Mouse (Mus musculus) liver, embryonic 14.5 days (tissue): ENCODE measurements around the gene Acss2. TPM values are rescaled to one million over a fixed set of nuclear protein-coding genes. Genes with fewer than 3 reads are reported as not detected.

ENCODE experiments used
- ATAC-seq: fragments of 200-750 bp; cut with Nextera tagmentation; 2 replicates; pipeline ENCODE4 v1.8.0; 2017; ENCODE audit warnings: moderate number of reproducible peaks, mild to moderate bottlenecking, moderate library complexity; ENCODE audit not compliant: insufficient read depth
- DNase-seq, 3 experiments: peaks; one replicate each; pipeline ENCODE4 v3.0.0-alpha.2; 2012 to 2013; ENCODE audit warnings: low read depth in 3 of 3, low spot score in 3 of 3
- H3K27ac ChIP-seq: fragments of 300-500 bp; sonication (generic); 2 replicates; pipeline ENCODE4 v1.5.1; 2014; ENCODE audit warnings: moderate library complexity, mild to moderate bottlenecking, control low read depth, inconsistent platforms
- H3K27me3 ChIP-seq: fragments of 300-500 bp; sonication (generic); 2 replicates; pipeline ENCODE4 v1.6.1; 2014; ENCODE audit warnings: mild to moderate bottlenecking, low read length, moderate library complexity; ENCODE audit not compliant: control insufficient read depth, insufficient read depth
- H3K36me3 ChIP-seq: fragments of 300-500 bp; sonication (generic); replicated peaks from 2 replicates; pipeline ENCODE4 v1.6.1; 2014; ENCODE audit warnings: low read depth; ENCODE audit not compliant: control insufficient read depth, insufficient read depth
- H3K4me1 ChIP-seq, 2 experiments: fragments of 200-500 bp in 1 of 2; fragments of 300-500 bp in 1 of 2; sonication (generic) in 1 of 2; replicated peaks; 2 replicates each; pipeline ENCODE4 v1.6.1; 2012 to 2014; ENCODE audit warnings: antibody characterized with exemption in 1 of 2, inconsistent platforms in 1 of 2, low read length in 1 of 2; ENCODE audit not compliant: control insufficient read depth in 2 of 2, insufficient read depth in 2 of 2
- H3K4me2 ChIP-seq: fragments of 300-500 bp; sonication (generic); 2 replicates; pipeline ENCODE4 v1.6.1; 2014; ENCODE audit warnings: low read depth, mild to moderate bottlenecking, control low read depth, moderate library complexity
- H3K4me3 ChIP-seq, 2 experiments: fragments of 200-500 bp in 1 of 2; fragments of 300-500 bp in 1 of 2; sonication (generic) in 1 of 2; 2 replicates each; pipeline ENCODE4 v1.5.1; 2012 to 2014; ENCODE audit warnings: low read depth in 2 of 2, low read length in 2 of 2, mild to moderate bottlenecking in 2 of 2, control low read depth in 1 of 2, inconsistent platforms in 1 of 2, moderate library complexity in 1 of 2; ENCODE audit not compliant: insufficient read depth in 1 of 2
- H3K9ac ChIP-seq: fragments of 300-500 bp; sonication (generic); replicated peaks from 2 replicates; pipeline ENCODE4 v1.6.1; 2014; ENCODE audit warnings: mild to moderate bottlenecking, control low read depth, moderate library complexity
- H3K9me3 ChIP-seq: fragments of 300-500 bp; sonication (generic); 2 replicates; pipeline ENCODE4 v1.6.1; 2016; ENCODE audit warnings: low read length, mixed read lengths; ENCODE audit not compliant: control insufficient read depth
- CTCF ChIP-seq: IDR thresholded peaks from 2 replicates; pipeline ENCODE4 v1.5.1; 2016; ENCODE audit warnings: antibody characterized with exemption, low read depth, control low read depth
- EP300 ChIP-seq: IDR thresholded peaks from 2 replicates; pipeline ENCODE4 v1.6.1; 2016; ENCODE audit warnings: antibody characterized with exemption, low read depth
- WGBS: fragments of 180-500 bp; shearing (Covaris S2); extraction: QIAGEN DNeasy Blood & Tissue Kit; methylation state at CpG from one replicate; pipeline ENCODE4 v1.1.7; 2014; ENCODE audit not compliant: insufficient replicate concordance; 5-methylcytosine and 5-hydroxymethylcytosine counted together
- polyA plus RNA-seq, 2 experiments: library from polyadenylated mRNA; depleted of rRNA in 1 of 2; stranded (reverse) in 1 of 2; unstranded in 1 of 2; fragments of >200 nt; fragmentation: Nextera tagmentation in 1 of 2; extraction: Ambion mirVana in 1 of 2; gene quantifications; 2 replicates each; pipeline versions ENCODE4 v1.2.1 to v1.2.3; 2012 to 2014

Acss2 gene
- polyA plus RNA-seq, 2 experiments, result 13.8 to 18.3 TPM

- H3K9me3 ChIP-seq, result no peaks in the 10 kb centered on the region
- WGBS, result 52% methylated on average over 6 of the region's 6 CpGs
- ATAC-seq, result no peak
- DNase-seq, result no peak
- H3K4me2 ChIP-seq, result no peak overlapping the region
- H3K27me3 ChIP-seq, result no peaks in the 10 kb centered on the region; the same call in 1 of the 2 replicates
- no peak overlapping the region for H3K27ac ChIP-seq
- no peaks in the 10 kb centered on the region for H3K4me1 ChIP-seq
- no peaks in the 10 kb centered on the region for H3K36me3 ChIP-seq
- H3K4me3 ChIP-seq, result no peak overlapping the region
- no peak overlapping the region for H3K9ac ChIP-seq
- no peak for TF ChIP-seq CTCF
Observed at GRCm38 (mm10) chr2:155490998-155491397, 26.8 kb upstream of the Acss2 start.

- H3K27me3 ChIP-seq, result no peaks in the 10 kb centered on the region
- no peak overlapping the region for H3K4me3 ChIP-seq
- no peak overlapping the region for H3K4me2 ChIP-seq
- no peak for DNase-seq
- H3K4me1 ChIP-seq, result no peaks in the 10 kb centered on the region
- no peaks in the 10 kb centered on the region for H3K36me3 ChIP-seq
- no peak for ATAC-seq
- TF ChIP-seq CTCF (no peak), EP300 (no peak)
- no peak overlapping the region for H3K9ac ChIP-seq
- H3K9me3 ChIP-seq, result no peaks in the 10 kb centered on the region
- 44% methylated on average over 7 of the region's 7 CpGs for WGBS
- H3K27ac ChIP-seq, result no peak overlapping the region
Observed at GRCm38 (mm10) chr2:155502596-155502995, 15.2 kb upstream of the Acss2 start.

DNA sequence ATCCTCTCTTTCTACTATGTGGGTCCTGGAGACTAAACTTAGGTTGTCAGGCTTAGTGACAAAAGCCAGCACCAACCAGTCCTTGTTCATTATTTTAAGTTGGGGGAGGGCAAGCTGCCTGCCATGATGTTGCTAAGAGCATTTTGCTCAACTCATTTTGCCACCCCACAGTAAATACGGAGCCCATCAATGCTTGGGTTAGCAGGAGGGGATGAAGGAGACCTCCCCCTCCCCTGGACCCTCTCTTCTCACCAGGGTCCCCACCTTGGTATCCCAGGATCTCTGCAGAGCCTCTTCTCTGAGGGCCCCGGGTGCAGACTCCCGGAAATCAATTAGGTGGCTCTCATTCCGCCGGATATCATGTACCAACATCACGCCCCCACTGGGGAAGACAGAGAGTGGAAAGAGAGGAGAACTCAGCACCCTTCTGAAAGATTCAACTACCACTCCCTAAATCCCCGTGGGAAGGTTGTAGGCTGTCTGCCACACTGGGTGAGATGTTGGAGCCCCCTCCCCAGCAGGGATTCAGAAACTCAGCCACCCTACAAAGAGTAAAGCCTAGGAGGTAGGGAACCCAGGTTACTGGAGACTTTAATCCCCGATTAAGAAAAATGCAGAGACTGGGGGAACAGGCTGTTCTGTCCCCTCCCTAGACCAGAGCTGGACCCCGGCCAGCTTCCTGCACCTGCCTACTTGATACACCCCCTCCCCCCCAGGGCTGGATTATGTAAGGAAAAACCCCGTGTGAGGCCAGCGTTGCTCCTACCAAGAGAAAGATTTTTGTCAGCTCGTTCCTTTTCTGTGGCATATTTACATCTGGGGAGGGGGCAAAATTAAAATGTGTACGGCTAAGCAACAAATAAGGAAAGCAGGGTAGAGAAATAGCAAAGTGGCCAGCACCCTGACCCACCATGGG lies 13.1 kb upstream of the Acss2 start:
- ATAC-seq (no peak), DNase-seq (no peak)
- no peaks in the 10 kb centered on the region for H3K36me3 ChIP-seq
- H3K9ac ChIP-seq, result no peak overlapping the region
- 57% methylated on average over 13 of the region's 13 CpGs for WGBS
- no peak overlapping the region for H3K27ac ChIP-seq
- no peak for TF ChIP-seq EP300
- TF ChIP-seq CTCF, result no peak
- no peaks in the 10 kb centered on the region; the same call in 1 of the 2 replicates for H3K27me3 ChIP-seq
- no peak overlapping the region for H3K4me2 ChIP-seq
- H3K9me3 ChIP-seq, result no peaks in the 10 kb centered on the region
- no peaks in the 10 kb centered on the region for H3K4me1 ChIP-seq
- no peak overlapping the region for H3K4me3 ChIP-seq

DNA sequence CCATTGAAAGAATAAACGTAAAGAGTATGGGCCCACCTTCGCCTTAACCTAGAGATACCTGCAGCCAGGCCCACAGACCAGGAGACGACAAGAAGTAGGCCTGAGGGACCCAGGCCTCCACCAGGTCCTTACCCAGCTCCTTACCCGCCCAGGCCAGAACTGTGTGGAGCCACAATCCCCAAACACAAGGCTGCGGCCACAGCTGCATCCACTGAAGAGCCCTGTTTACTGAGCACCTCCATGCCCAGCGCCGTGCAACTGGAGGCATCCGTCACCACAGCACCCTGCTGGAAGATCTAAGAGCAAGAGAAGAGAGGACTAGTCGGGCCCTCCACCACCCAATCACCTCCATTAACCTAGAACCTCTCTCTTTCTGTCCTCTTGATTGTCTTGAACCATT lies 11.9 kb upstream of the Acss2 start:
- Histone ChIP-seq H3K36me3 (no peaks in the 10 kb centered on the region), H3K4me3 (no peak overlapping the region), H3K9me3 (no peaks in the 10 kb centered on the region), H3K9ac (no peak overlapping the region), H3K4me1 (no peaks in the 10 kb centered on the region), H3K4me2 (no peak overlapping the region), H3K27ac (no peak overlapping the region), H3K27me3 (no peaks in the 10 kb centered on the region; the same call in 1 of the 2 replicates)
- TF ChIP-seq CTCF, result no peak
- no peak for TF ChIP-seq EP300
- DNase-seq (no peak), ATAC-seq (no peak)
- 66% methylated on average over 9 of the region's 9 CpGs for WGBS

DNA sequence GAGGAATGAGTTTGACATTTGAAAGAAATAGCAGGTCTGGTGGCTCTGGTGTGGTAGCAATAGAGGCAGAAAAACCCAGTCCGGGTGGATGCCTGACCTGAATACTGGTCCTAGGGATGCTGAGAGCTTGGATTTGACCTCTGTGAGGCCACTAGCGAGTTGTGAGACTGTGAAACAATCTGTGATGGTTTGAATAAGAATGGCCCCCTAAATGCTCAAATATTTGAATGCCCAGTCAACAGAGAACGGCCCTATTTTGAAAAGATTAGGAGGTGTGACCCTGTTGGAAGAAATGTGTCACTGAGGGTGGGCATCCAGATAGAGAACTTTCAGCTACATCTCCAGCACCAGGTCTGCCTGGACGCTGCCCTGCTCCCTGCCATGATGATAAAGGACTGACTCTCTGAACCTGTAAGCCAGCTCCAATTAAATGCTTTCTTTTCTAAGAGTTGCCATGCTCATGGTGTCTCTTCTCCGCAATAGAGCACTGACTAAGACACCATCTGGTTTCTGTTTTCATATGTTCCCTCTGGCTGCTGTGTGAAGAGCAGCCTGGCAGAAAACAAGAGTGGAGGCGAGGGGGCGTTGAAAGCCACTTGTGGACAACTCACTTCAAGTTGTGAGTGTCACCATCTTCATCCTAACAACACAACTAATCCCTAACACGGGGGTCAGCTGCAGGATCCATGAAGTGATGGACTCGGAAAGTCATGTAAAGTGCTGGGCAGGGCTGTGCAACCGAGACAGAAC lies 9.9 kb upstream of the Acss2 start:
- no peaks in the 10 kb centered on the region; the same call in 1 of the 2 replicates for H3K27me3 ChIP-seq
- no peaks in the 10 kb centered on the region for H3K36me3 ChIP-seq
- DNase-seq (no peak), ATAC-seq (no peak)
- H3K9ac ChIP-seq, result no peak overlapping the region
- no peak overlapping the region for H3K27ac ChIP-seq
- H3K4me2 ChIP-seq, result no peak overlapping the region
- no peak overlapping the region for H3K4me3 ChIP-seq
- H3K9me3 ChIP-seq, result no peaks in the 10 kb centered on the region
- H3K4me1 ChIP-seq, result no peaks in the 10 kb centered on the region
- WGBS, result 60% methylated on average over 10 of the region's 10 CpGs
- TF ChIP-seq EP300 (no peak), CTCF (no peak)
